9 mouse cellular contexts compared by ENCODE assay signal in genomic region chr5:112428944-112429343, GRCm38 (mm10). TPM values are rescaled to one million over a fixed set of nuclear protein-coding genes. Genes with fewer than 3 reads are reported as not detected.
A peak's percentile ranks its signal among the peaks of the same experiment; 100 is the strongest.
DNase-seq lines count a peak whose midpoint lies in the region; ATAC-seq and TF ChIP-seq lines count a peak whose summit lies in the region.
"Had no signal": no experiment of that assay in that cellular context is flagged by ENCODE, and none has a peak within 500 bp of the region (broad histone marks: within the 10 kb centered on the region; RNA-seq: fewer than 3 reads in every experiment).

No protein-coding gene starts in this region.

- WGBS in embryonic facial prominence, embryonic 10.5 days, result 14% methylated on average over 19 of the region's 19 CpGs
- WGBS in hindbrain, embryonic 12.5 days, result 16% methylated on average over 19 of the region's 19 CpGs
- WGBS in spleen, adult 2 months, result 15% methylated on average over 19 of the region's 19 CpGs

- H3K27ac ChIP-seq in embryonic facial prominence, embryonic 10.5 days (replicated peaks), result no peak overlapping the region
- H3K27ac ChIP-seq in hindbrain, embryonic 12.5 days, result no peak overlapping the region
- no peak overlapping the region for H3K27ac ChIP-seq in left cerebral cortex, adult 2 months
- no peak overlapping the region for H3K27ac ChIP-seq in spleen, adult 2 months (ENCODE audit: insufficient read depth, low read length)
- H3K27ac ChIP-seq: macrophage had no signal

- H3K36me3 ChIP-seq in embryonic facial prominence, embryonic 10.5 days (replicated peaks), result no peaks in the 10 kb centered on the region
- no peaks in the 10 kb centered on the region for H3K36me3 ChIP-seq in hindbrain, embryonic 12.5 days
- H3K36me3 ChIP-seq in spleen, adult 2 months (ENCODE audit: control insufficient read depth, insufficient read depth, low read length), result no peaks in the 10 kb centered on the region

- 0 out of 2 replicates have a peak overlapping the region, but pooled peaks have one; percentile 18 for H3K9ac ChIP-seq in hindbrain, embryonic 12.5 days

- peak overlapping the region; percentile 41 for H3K4me2 ChIP-seq in hindbrain, embryonic 12.5 days (replicated peaks)

- peak; percentile 47; the same call in 1 of the 2 replicates for ATAC-seq in hindbrain, embryonic 12.5 days (ENCODE audit: low FRiP score)

- peaks cover 83% of the 10 kb centered on the region for H3K27me3 ChIP-seq in embryonic facial prominence, embryonic 10.5 days (replicated peaks; ENCODE audit: low read depth, poor library complexity, severe bottlenecking)
- H3K27me3 ChIP-seq in hindbrain, embryonic 12.5 days, result peaks cover 44% of the 10 kb centered on the region
- no peaks in the 10 kb centered on the region for H3K27me3 ChIP-seq in spleen, adult 2 months (ENCODE audit: control insufficient read depth, insufficient read depth, low read length)

- peak; percentile 80 for TF ChIP-seq CTCF in left cerebral cortex, adult 2 months (IDR thresholded peaks at IDR 0.05)
- TF ChIP-seq CTCF in spleen, adult 2 months (IDR thresholded peaks at IDR 0.05; ENCODE audit: extremely low read depth, insufficient read depth, insufficient read length, insufficient replicate concordance), result peak; percentile 66; the same call in 1 of the 2 replicates

- TF ChIP-seq POLR2A in spleen, adult 2 months (IDR thresholded peaks at IDR 0.05; ENCODE audit: low read depth, low read length), result no peak

- peak; percentile 20 for DNase-seq in gastrocnemius, adult 18-20 months (ENCODE audit: low spot score)
- no peak for DNase-seq in gastrocnemius, postnatal 25 days
- DNase-seq in adrenal gland, adult 8-10 months, result peak; percentile 33
- DNase-seq in embryonic facial prominence, embryonic 10.5 days (ENCODE audit: low spot score), result peak; percentile 82
- DNase-seq in left cerebral cortex, adult 2 months (ENCODE audit: extremely low spot score in 1 of 2, low spot score in 2 of 2), result peak; percentile 68 to 75
- DNase-seq in mesoderm, embryonic 11.5 days (ENCODE audit: low read depth, low spot score), result peak; percentile 73
- peak in 1 of 2 experiments; percentile 41 for DNase-seq in spleen, adult 2 months (ENCODE audit: low read depth in 1 of 2, low spot score in 2 of 2)

- peak overlapping the region; percentile 14; the same call in 1 of the 2 replicates for H3K4me3 ChIP-seq in embryonic facial prominence, embryonic 10.5 days
- no peak overlapping the region for H3K4me3 ChIP-seq in hindbrain, embryonic 12.5 days
- no peak overlapping the region for H3K4me3 ChIP-seq in left cerebral cortex, adult 2 months
- H3K4me3 ChIP-seq in spleen, adult 2 months (ENCODE audit: extremely low read depth, insufficient read depth, insufficient read length), result no peak overlapping the region

- H3K4me1 ChIP-seq in embryonic facial prominence, embryonic 10.5 days, result peaks cover 44% of the 10 kb centered on the region
- peaks cover 9% of the 10 kb centered on the region for H3K4me1 ChIP-seq in hindbrain, embryonic 12.5 days
- no peaks in the 10 kb centered on the region for H3K4me1 ChIP-seq in spleen, adult 2 months (ENCODE audit: control insufficient read depth, insufficient read depth, insufficient read length)

- no peaks in the 10 kb centered on the region for H3K9me3 ChIP-seq in embryonic facial prominence, embryonic 10.5 days
- H3K9me3 ChIP-seq in hindbrain, embryonic 12.5 days (replicated peaks), result no peaks in the 10 kb centered on the region

- intact Hi-C loops in left cerebral cortex, adult 2 months (cut with DNase I), result loop anchor here (2.0 to 5.0 kb wide), 4 partner anchors 37 to 217 kb away; partner anchors contain the start of gene Asphd2

RNA-seq across cellular contexts. Expression of gene Gm6588, which starts 20.3 kb away (rescaled TPM):
- total RNA-seq in gastrocnemius, adult 18-20 months (2021), result not detected
- total RNA-seq in gastrocnemius, postnatal 25 days (2021), result not detected
- not detected for total RNA-seq in adrenal gland, adult 8-10 months (2022)
- polyA plus RNA-seq in embryonic facial prominence, embryonic 10.5 days (2016; fragmentation: Nextera tagmentation; extraction: Ambion mirVana), result not detected in 2 replicates
- 0.37 and 0.64 TPM in 2 replicates for polyA plus RNA-seq in hindbrain, embryonic 12.5 days (2016; fragmentation: Nextera tagmentation; extraction: Ambion mirVana)
- total RNA-seq in left cerebral cortex, adult 2 months (2021), result not detected
- not detected in 2 replicates for polyA plus RNA-seq in spleen, adult 2 months (2012; rRNA removed)
- polyA plus RNA-seq: macrophage had no signal

RNA-seq across cellular contexts. Expression of gene Asphd2, which starts 34.3 kb away (rescaled TPM):
- total RNA-seq in gastrocnemius, adult 18-20 months (2021), result under 1 TPM; 0.30 to 0.40 TPM
- total RNA-seq in gastrocnemius, postnatal 25 days (2021), result under 1 TPM; 0.36 to 0.56 TPM
- total RNA-seq in adrenal gland, adult 8-10 months (2022), result 1 to 10 TPM; 2.2 to 6.9 (median 3.5) TPM
- polyA plus RNA-seq in embryonic facial prominence, embryonic 10.5 days (2016; fragmentation: Nextera tagmentation; extraction: Ambion mirVana), result 23.7 and 27.3 TPM in 2 replicates
- 60.7 and 66.1 TPM in 2 replicates for polyA plus RNA-seq in hindbrain, embryonic 12.5 days (2016; fragmentation: Nextera tagmentation; extraction: Ambion mirVana)
- 100 to 1,000 TPM; 180 to 183 TPM for total RNA-seq in left cerebral cortex, adult 2 months (2021)
- 0.19 and 0.23 TPM in 2 replicates for polyA plus RNA-seq in spleen, adult 2 months (2012; rRNA removed)
- polyA plus RNA-seq: macrophage had no signal

Comparison
In these comparisons a context has a peak if more than half of its experiments do, and no peak if none do; other contexts are left out.
1. RNA of gene Asphd2, which starts 34.3 kb away (total RNA-seq): 180 to 183 TPM in left cerebral cortex, adult 2 months; 2.2 to 6.9 TPM in adrenal gland, adult 8-10 months, 0.36 to 0.56 TPM in gastrocnemius, postnatal 25 days and 0.30 to 0.40 TPM in gastrocnemius, adult 18-20 months; every median in the first group is over 10 times any median in the second.